Mouse (Mus musculus) left cerebral cortex, postnatal 14 days (tissue): ENCODE results near the gene Kcnj10. TPM values are rescaled to one million over a fixed set of nuclear protein-coding genes. Genes with fewer than 3 reads are reported as not detected.

Experiments
- DNase-seq, 2 experiments: peaks; one replicate each; pipeline ENCODE4 v3.0.0; 2021 to 2022; ENCODE audit warnings: low spot score in 2 of 2, mixed read lengths in 1 of 2
- intact Hi-C: fragments of 180-260 bp; cut with DNase I; formaldehyde crosslinking; loops from one replicate; pipeline ENCODE4 v1.15.1; 2025
- long read RNA-seq, 2 experiments: library from polyadenylated mRNA; stranded (forward); transcript quantifications; one replicate each; pipeline ENCODE4 v2.0.0; 2021
- total RNA-seq, 2 experiments: library from RNA; stranded (reverse); gene quantifications; 2 replicates each; pipeline ENCODE4 v1.2.3; 2021

The Kcnj10 gene
- 10 to 100 TPM; 79.5 to 84.5 TPM for total RNA-seq
- long read RNA-seq, experiment 1, partial matches to known transcripts = 0 of 16 reads
- long read RNA-seq, experiment 1, other reads (novel, unspliced or antisense) = 16 of 16 reads
- long read RNA-seq, experiment 2, partial matches to known transcripts = 0 of 11 reads
- long read RNA-seq, experiment 2, other reads (novel, unspliced or antisense) = 11 of 11 reads

- intact Hi-C loops = no loop called here
Measured at GRCm38 (mm10) chr1:172340729-172341321, at the start of gene Kcnj10. Kcnj10 (plus strand) TSS chr1:172341210.

GRCm38 (mm10) chr1:172292880-172293279, 48.1 kb upstream of the Kcnj10 start:
- DNase-seq = no peak
- intact Hi-C loops = no loop called here

More at GRCm38 (mm10) chr1:172340729-172341321, at the start of gene Kcnj10:
- DNase-seq = peak; percentile 74 to 77

GRCm38 (mm10) chr1:172293449-172293848, 47.6 kb upstream of the Kcnj10 start:
- intact Hi-C loops = no loop called here
- peak in 1 of 2 experiments; percentile 54 for DNase-seq

- peak; percentile 61 to 75 for DNase-seq
- intact Hi-C loops = no loop called here
Measured at GRCm38 (mm10) chr1:172295751-172296197, 45.2 kb upstream of the Kcnj10 start.

- DNase-seq = no peak
- intact Hi-C loops = no loop called here
Measured at GRCm38 (mm10) chr1:172296816-172297510, 44.0 kb upstream of the Kcnj10 start.

- intact Hi-C loops = no loop called here
Measured at GRCm38 (mm10) chr1:172297611-172298537, 43.1 kb upstream of the Kcnj10 start, which contains the start of gene Atp1a2. Atp1a2 (minus strand) TSS chr1:172298064.

GRCm38 (mm10) chr1:172299528-172299927, 41.5 kb upstream of the Kcnj10 start:
- intact Hi-C loops = no loop called here
- no peak for DNase-seq

More at GRCm38 (mm10) chr1:172297611-172298537, 43.1 kb upstream of the Kcnj10 start, which contains the start of gene Atp1a2:
- peak; percentile 65 to 81 for DNase-seq

- no peak for DNase-seq
- intact Hi-C loops = no loop called here
Measured at GRCm38 (mm10) chr1:172300247-172300646, 40.8 kb upstream of the Kcnj10 start.

- DNase-seq = no peak
- intact Hi-C loops = no loop called here
Measured at GRCm38 (mm10) chr1:172301180-172301579, 39.8 kb upstream of the Kcnj10 start.

GRCm38 (mm10) chr1:172302311-172302710, 38.7 kb upstream of the Kcnj10 start:
- no peak for DNase-seq
- intact Hi-C loops = no loop called here

- intact Hi-C loops = no loop called here
- no peak for DNase-seq
Measured at GRCm38 (mm10) chr1:172302851-172303250, 38.2 kb upstream of the Kcnj10 start.

- intact Hi-C loops = no loop called here
- DNase-seq = no peak
Measured at GRCm38 (mm10) chr1:172304443-172304842, 36.6 kb upstream of the Kcnj10 start.

- DNase-seq = no peak
- intact Hi-C loops = no loop called here
Measured at GRCm38 (mm10) chr1:172305153-172305552, 35.9 kb upstream of the Kcnj10 start.

GRCm38 (mm10) chr1:172305635-172306034, 35.4 kb upstream of the Kcnj10 start:
- intact Hi-C loops = no loop called here
- no peak for DNase-seq

- intact Hi-C loops = no loop called here
- no peak for DNase-seq
Measured at GRCm38 (mm10) chr1:172306196-172306595, 34.8 kb upstream of the Kcnj10 start.

- intact Hi-C loops = no loop called here
- no peak for DNase-seq
Measured at GRCm38 (mm10) chr1:172306885-172307284, 34.1 kb upstream of the Kcnj10 start.

GRCm38 (mm10) chr1:172307936-172308335, 33.1 kb upstream of the Kcnj10 start:
- DNase-seq = no peak
- intact Hi-C loops = no loop called here

GRCm38 (mm10) chr1:172308409-172308808, 32.6 kb upstream of the Kcnj10 start:
- no peak for DNase-seq
- intact Hi-C loops = no loop called here

GRCm38 (mm10) chr1:172309699-172310398, 31.2 kb upstream of the Kcnj10 start:
- intact Hi-C loops = loop anchor here (2.0 to 10.0 kb wide), 3 partner anchors 163 to 265 kb away; partner anchors contain the start of gene Dcaf8
- DNase-seq = peak; percentile 95 to 98
